Mouse (Mus musculus): ENCODE data around the gene Hcn1. TPM values are rescaled to one million over a fixed set of nuclear protein-coding genes. Genes with fewer than 3 reads are reported as not detected.

Hcn1 gene
- polyA plus RNA-seq, 1 experiment from 2014 or later, result 0.33 TPM

DNA sequence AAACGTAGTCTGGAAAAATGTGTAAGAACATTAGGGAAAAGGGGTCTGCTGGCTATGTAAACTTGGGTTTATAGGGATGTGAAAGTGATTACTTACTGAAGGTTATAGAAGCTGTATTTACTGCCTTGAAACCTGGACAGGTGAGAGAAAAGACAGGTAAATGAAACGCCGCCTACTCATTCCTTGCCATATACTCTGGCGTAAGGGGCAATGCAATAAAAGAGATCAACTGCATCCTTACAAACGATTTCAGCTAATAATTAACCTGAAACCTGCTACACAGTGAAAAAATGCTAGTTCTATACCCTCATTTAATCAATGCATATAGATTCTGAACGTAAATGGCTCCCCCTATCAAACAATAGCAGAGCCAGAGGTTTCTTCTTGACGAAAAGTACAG is 17.4 kb downstream of the Hcn1 start:
- ATAC-seq (ENCODE audit: low FRiP score, low read depth), result no peak
- WGBS, result 85% methylated on average over 7 of the region's 7 CpGs
- no peak overlapping the region for H3K4me2 ChIP-seq (replicated peaks)
- no peaks in the 10 kb centered on the region for H3K36me3 ChIP-seq
- no peaks in the 10 kb centered on the region for H3K4me1 ChIP-seq
- H3K27me3 ChIP-seq (replicated peaks), result no peaks in the 10 kb centered on the region
- no peak overlapping the region for H3K4me3 ChIP-seq
- no peak overlapping the region for H3K9ac ChIP-seq
- H3K27ac ChIP-seq, result no peak overlapping the region
- no peaks in the 10 kb centered on the region for H3K9me3 ChIP-seq

DNA sequence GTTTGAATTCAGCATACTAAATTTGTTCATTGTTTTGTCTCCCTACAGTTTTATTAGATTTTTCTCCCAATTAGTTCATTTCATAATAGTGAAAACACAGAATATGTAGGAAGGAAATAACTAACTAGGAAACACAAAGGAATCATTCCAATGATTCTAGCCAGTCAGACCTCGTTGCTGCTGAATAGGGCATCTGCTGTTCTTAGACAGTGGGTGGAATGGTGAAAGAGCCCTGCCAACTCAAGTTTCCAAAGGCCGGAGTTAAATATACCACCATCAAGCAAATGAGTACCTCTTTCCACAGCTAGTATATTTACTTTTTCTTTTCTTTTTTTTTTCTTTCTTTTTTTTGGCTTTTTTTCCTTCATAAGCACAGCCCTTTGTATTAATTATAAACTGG is 55.4 kb downstream of the Hcn1 start:
- WGBS, result 72% methylated on average over 2 of the region's 2 CpGs
- no peaks in the 10 kb centered on the region for H3K27me3 ChIP-seq (replicated peaks)
- ATAC-seq (ENCODE audit: low FRiP score, low read depth), result no peak

DNA sequence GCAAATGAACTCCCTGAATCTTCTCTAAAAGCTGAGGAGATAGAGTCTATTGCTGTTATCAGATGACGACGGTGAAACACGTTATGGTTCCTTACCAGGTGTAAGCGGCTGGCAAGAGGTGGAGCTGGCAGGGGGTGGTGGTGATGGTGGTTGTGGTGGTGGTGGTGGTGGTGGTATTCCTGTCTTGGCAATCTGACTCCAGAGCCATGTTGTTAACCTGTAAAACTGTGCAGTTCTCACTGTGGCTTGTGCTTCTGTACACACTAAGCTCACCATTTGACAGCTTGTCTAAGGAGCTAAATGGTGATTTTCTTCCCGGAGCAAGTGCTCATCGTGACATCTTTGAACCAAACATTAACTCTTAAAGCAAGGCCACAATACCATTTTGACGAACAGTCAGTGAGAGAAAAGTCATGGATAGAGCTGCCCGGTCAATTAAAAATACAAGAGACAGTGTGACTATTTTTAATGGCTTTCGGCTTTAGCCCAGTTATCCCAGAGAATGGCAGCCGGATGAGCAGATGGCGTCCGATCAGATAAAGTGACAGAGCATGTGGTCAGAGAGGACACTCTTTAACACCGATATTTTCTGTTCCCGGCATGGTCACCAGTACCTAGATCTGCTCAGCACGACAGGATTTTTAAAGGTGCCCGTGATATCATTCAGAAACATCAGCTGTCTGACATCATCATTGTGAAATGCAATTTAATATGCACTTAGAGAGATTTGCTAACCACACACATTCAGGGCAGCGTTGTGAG is 56.5 kb downstream of the Hcn1 start:
- no peaks in the 10 kb centered on the region for H3K27me3 ChIP-seq (replicated peaks)
- H3K36me3 ChIP-seq, result no peaks in the 10 kb centered on the region
- H3K4me3 ChIP-seq, result no peak overlapping the region
- 0 out of 2 replicates have a peak, but pooled peaks have one; percentile 56 for ATAC-seq (ENCODE audit: low FRiP score, low read depth)
- H3K4me2 ChIP-seq (replicated peaks), result no peak overlapping the region
- H3K9ac ChIP-seq, result no peak overlapping the region
- 85% methylated on average over 17 of the region's 17 CpGs for WGBS
- no peaks in the 10 kb centered on the region for H3K9me3 ChIP-seq
- H3K4me1 ChIP-seq, result no peaks in the 10 kb centered on the region
- H3K27ac ChIP-seq, result no peak overlapping the region

More for the DNA sequence above, 55.4 kb downstream of the Hcn1 start:
- H3K9ac ChIP-seq, result no peak overlapping the region
- H3K27ac ChIP-seq, result no peak overlapping the region
- H3K4me2 ChIP-seq (replicated peaks), result no peak overlapping the region
- H3K9me3 ChIP-seq, result no peaks in the 10 kb centered on the region
- H3K4me3 ChIP-seq, result no peak overlapping the region
- H3K4me1 ChIP-seq, result no peaks in the 10 kb centered on the region
- H3K36me3 ChIP-seq, result no peaks in the 10 kb centered on the region

DNA sequence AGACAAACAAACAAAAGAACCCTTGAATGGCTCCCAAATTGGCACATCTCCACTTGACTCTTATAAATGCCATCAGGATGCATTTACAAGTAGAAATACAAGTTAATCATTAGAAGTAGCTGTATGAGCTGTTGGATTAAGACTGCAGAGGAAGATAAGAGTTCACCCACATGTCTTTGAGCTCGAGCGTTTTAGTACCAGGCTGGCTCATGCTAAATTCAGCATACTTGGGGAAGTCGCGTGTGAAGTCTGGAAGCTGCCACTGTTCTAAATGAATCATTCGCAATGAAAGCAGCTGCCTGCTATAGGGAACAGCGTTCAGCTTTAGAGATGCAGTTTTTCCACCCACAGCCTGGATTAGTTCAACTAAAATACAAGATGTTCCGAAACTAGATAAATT is 57.4 kb downstream of the Hcn1 start:
- Histone ChIP-seq H3K27ac (no peak overlapping the region), H3K36me3 (no peaks in the 10 kb centered on the region), H3K27me3 (replicated peaks) (no peaks in the 10 kb centered on the region), H3K4me2 (replicated peaks) (no peak overlapping the region), H3K4me3 (no peak overlapping the region), H3K9me3 (no peaks in the 10 kb centered on the region), H3K4me1 (no peaks in the 10 kb centered on the region), H3K9ac (no peak overlapping the region)
- ATAC-seq (ENCODE audit: low FRiP score, low read depth), result no peak
- WGBS, result 82% methylated on average over 7 of the region's 7 CpGs

DNA sequence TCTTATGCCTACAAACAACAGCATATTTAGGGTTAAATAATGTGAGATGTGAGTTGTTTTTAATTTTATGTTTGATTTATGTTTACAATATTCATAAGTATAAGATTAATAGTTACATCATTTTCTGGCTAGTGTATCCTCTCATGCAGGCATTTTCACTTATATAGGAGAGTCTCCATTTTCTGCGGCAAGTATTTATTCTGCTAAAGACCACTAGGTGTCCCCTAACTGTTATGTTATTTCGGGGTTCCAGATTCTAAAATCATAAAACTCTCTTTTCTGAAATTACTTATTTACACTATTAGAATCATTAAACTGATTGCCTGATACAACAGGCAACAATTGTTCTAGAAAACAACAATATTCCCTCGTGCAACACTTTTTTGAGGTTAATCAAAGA is 60.5 kb downstream of the Hcn1 start:
- Histone ChIP-seq H3K27me3 (replicated peaks) (no peaks in the 10 kb centered on the region), H3K27ac (no peak overlapping the region), H3K36me3 (no peaks in the 10 kb centered on the region), H3K9ac (no peak overlapping the region), H3K4me2 (replicated peaks) (no peak overlapping the region), H3K9me3 (no peaks in the 10 kb centered on the region), H3K4me3 (no peak overlapping the region), H3K4me1 (no peaks in the 10 kb centered on the region)
- no peak for ATAC-seq (ENCODE audit: low FRiP score, low read depth)
- 74% methylated on average over 3 of the region's 3 CpGs for WGBS

DNA sequence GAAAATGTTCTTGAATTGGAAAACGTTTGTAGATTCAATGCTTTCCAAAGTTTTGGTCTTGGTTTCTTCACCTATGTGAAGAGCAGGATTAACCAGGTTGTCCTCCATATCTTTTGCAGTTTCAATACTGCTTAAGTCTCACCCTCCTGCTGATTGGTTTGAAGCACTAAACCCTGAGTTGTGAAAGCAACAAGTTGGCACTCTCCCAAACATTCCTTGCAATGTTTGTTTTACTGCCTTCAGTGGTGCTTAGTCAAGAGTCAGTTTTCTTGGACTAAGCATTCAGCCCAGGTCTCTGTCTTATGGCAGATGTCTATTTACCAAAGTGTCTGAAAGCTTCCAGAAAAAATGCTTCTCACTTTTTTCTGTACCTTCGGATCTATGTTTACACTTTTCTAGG is 67.2 kb downstream of the Hcn1 start:
- no peak overlapping the region for H3K27ac ChIP-seq
- H3K9ac ChIP-seq, result no peak overlapping the region
- 60% methylated on average over 2 of the region's 2 CpGs for whole genome bisulfite sequencing
- no peaks in the 10 kb centered on the region for H3K4me1 ChIP-seq
- no peaks in the 10 kb centered on the region for H3K9me3 ChIP-seq
- no peaks in the 10 kb centered on the region for H3K27me3 ChIP-seq (replicated peaks)
- ATAC-seq (ENCODE audit: low FRiP score, low read depth), result no peak
- H3K4me2 ChIP-seq (replicated peaks), result no peak overlapping the region
- H3K4me3 ChIP-seq, result no peak overlapping the region
- H3K36me3 ChIP-seq, result no peaks in the 10 kb centered on the region

DNA sequence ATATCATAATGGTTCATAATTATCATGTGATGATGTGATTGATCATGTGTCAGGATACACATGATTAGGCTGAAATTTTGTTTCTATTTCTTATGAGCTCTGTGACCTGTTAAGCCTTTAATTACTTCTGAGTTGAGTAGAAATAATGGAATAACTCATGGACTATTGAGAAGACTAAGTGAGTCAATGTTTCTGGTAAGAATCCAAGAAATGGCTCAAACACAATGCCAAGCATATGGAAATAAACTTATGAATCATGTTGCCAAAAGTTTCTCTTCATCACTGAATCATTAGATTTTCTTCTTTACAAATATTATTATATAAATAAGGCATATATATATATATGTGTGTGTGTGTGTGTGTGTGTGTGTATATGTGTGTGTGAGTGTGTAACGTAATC is 69.7 kb downstream of the Hcn1 start:
- no peak for ATAC-seq (ENCODE audit: low FRiP score, low read depth)
- Histone ChIP-seq H3K9ac (no peak overlapping the region), H3K9me3 (no peaks in the 10 kb centered on the region), H3K4me2 (replicated peaks) (no peak overlapping the region), H3K27me3 (replicated peaks) (no peaks in the 10 kb centered on the region), H3K36me3 (no peaks in the 10 kb centered on the region), H3K4me3 (no peak overlapping the region), H3K4me1 (no peaks in the 10 kb centered on the region), H3K27ac (no peak overlapping the region)
- 100% methylated on average over 1 of the region's 1 CpGs for WGBS

DNA sequence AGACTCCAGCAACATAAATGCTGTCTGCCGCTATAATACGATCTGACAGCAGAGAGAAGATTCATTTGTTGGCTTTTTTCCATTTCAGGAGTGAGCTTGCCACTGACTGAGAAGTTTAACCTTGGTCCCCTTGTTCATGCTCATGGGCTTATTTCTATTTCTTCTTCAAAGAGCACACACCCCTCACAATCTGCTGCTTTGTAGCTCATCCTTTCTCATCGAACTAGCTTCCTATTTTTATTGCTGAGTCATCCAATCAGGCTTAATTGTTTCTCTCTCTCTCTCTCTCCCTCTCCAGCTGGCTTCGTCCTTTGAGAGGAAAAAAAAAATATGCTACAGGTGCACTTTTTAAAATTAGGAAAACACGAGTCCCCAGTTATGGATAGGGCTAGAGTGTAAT is 74.3 kb downstream of the Hcn1 start:
- Histone ChIP-seq H3K36me3 (no peaks in the 10 kb centered on the region), H3K9me3 (no peaks in the 10 kb centered on the region), H3K4me3 (no peak overlapping the region), H3K27ac (no peak overlapping the region), H3K27me3 (replicated peaks) (no peaks in the 10 kb centered on the region), H3K4me1 (no peaks in the 10 kb centered on the region), H3K9ac (no peak overlapping the region), H3K4me2 (replicated peaks) (no peak overlapping the region)
- ATAC-seq (ENCODE audit: low FRiP score, low read depth), result no peak
- WGBS, result 78% methylated on average over 5 of the region's 5 CpGs

DNA sequence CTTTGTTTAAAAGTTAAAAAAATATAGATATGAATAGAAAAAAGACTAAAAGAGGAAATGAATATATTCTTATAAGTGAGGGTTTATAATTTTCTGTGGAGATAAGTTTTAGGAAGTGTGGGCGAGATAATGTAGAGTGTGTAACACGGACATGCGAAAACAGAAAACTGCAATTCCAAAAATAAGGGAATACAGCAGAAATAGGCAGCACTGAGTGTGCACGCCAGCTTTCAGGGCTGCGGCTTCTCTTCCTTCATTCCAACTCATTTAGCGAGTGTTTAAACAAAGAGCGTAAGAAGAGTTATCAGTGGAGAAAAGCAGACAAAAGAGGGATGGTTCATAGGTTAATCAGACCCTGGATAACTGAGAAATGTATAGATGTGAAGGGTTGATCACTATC is 85.5 kb downstream of the Hcn1 start:
- Histone ChIP-seq H3K9me3 (no peaks in the 10 kb centered on the region), H3K4me2 (replicated peaks) (no peak overlapping the region), H3K27ac (no peak overlapping the region), H3K4me3 (no peak overlapping the region), H3K27me3 (replicated peaks) (no peaks in the 10 kb centered on the region), H3K9ac (no peak overlapping the region), H3K36me3 (no peaks in the 10 kb centered on the region), H3K4me1 (no peaks in the 10 kb centered on the region)
- no peak for ATAC-seq (ENCODE audit: low FRiP score, low read depth)
- 91% methylated on average over 7 of the region's 7 CpGs for WGBS

DNA sequence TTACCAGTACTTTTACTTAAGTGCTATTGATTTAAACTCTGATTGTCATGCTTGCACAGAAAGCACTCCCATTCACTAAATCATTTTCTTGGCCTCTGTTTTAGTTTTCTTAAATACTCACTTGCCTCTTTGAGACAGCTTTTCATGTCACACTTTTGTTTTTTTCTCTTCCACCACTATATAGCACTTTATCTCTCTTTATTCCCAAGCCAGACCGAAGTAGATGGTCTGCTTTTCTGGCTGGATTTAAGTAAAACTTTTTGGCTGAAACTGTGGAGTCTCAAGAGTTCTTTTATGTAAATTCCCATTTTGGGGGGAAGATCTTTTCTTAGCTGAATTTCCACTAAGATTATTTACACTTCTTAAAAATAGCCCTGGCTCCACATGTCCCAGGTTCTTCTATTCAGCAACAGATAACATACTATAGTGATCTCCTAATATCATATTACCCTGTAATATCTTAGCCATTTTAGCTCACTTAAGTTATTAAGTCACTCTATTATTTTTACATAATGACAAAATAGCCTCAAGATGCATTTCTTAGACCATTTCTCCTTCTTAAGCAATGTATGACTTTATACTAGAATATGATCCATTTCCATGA is 92.7 kb downstream of the Hcn1 start:
- no peak overlapping the region for H3K9ac ChIP-seq
- H3K4me1 ChIP-seq, result no peaks in the 10 kb centered on the region
- 86% methylated on average over 1 of the region's 1 CpGs for WGBS
- H3K27ac ChIP-seq, result no peak overlapping the region
- H3K4me2 ChIP-seq (replicated peaks), result no peak overlapping the region
- no peaks in the 10 kb centered on the region for H3K9me3 ChIP-seq
- no peaks in the 10 kb centered on the region for H3K36me3 ChIP-seq
- H3K27me3 ChIP-seq (replicated peaks), result no peaks in the 10 kb centered on the region
- ATAC-seq (ENCODE audit: low FRiP score, low read depth), result no peak
- no peak overlapping the region for H3K4me3 ChIP-seq

DNA sequence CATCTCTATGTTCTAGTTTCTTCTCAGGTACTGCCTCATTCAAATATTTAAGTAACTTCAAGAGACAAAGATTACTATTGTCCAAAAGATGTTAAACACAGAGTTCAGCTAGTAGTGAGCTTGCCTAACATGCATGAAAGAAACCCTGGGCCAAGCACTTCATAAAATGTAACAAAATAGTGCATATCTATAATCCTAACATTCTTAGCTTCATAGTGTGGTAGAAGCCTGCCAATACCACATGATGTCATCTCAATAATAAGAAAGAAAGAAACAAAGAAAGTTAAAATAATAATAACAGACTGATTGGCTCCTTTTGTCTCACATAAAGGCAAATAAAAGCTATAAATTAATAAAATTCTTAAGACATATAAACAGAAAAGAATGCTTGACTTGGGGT is 103.5 kb downstream of the Hcn1 start:
- H3K4me2 ChIP-seq (replicated peaks), result no peak overlapping the region
- H3K27ac ChIP-seq, result no peak overlapping the region
- H3K9me3 ChIP-seq, result no peaks in the 10 kb centered on the region
- H3K9ac ChIP-seq, result no peak overlapping the region
- no peak overlapping the region for H3K4me3 ChIP-seq
- no peaks in the 10 kb centered on the region for H3K4me1 ChIP-seq
- H3K27me3 ChIP-seq (replicated peaks), result no peaks in the 10 kb centered on the region
- ATAC-seq (ENCODE audit: low FRiP score, low read depth), result no peak
- H3K36me3 ChIP-seq, result no peaks in the 10 kb centered on the region

DNA sequence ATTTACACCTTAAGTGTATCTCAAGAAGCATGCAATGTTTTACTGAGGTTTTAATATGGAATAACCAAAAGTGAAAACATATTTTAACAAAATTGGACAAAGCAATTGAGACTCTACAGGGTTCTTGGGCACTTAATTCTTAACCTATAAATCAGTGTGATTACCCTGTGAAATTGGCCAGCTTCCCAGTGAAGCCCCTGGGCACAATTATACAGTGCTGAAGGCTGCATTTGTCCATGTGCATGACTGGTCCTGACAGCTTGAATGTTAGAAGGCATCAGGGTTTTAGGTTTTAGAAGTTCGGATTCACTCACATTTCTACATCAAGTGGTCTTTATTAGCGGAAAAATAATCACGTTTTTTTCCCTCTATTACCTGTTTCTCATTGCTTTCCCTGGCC is 103.9 kb downstream of the Hcn1 start:
- H3K4me2 ChIP-seq (replicated peaks), result no peak overlapping the region
- ATAC-seq (ENCODE audit: low FRiP score, low read depth), result peak; percentile 91
- H3K4me3 ChIP-seq, result no peak overlapping the region
- H3K27me3 ChIP-seq (replicated peaks), result no peaks in the 10 kb centered on the region
- no peaks in the 10 kb centered on the region for H3K36me3 ChIP-seq
- H3K4me1 ChIP-seq, result no peaks in the 10 kb centered on the region
- WGBS, result 62% methylated on average over 3 of the region's 3 CpGs
- H3K9ac ChIP-seq, result no peak overlapping the region
- no peak overlapping the region for H3K27ac ChIP-seq
- H3K9me3 ChIP-seq, result no peaks in the 10 kb centered on the region

DNA sequence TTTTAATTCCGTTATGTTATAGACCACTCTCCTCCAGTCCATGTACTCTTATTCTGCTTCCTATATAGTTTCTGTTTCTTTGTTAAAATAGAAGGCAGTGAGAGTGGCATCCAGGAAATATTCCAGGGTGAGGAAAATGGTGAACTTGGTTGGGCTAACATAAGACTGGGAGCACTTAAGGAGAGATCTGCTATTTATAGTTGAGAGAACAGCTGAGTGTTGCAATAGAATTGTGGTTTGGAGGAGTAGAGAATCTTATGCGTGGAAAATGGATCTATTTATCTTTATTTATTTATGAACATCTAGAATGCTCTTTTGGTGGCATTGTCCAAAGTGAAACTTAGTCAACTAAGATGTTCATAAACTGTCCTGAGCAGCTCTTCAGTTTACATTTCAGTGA is 104.4 kb downstream of the Hcn1 start:
- no peak for ATAC-seq (ENCODE audit: low FRiP score, low read depth)
- 80% methylated on average over 2 of the region's 2 CpGs for WGBS
- Histone ChIP-seq H3K27me3 (replicated peaks) (no peaks in the 10 kb centered on the region), H3K4me1 (no peaks in the 10 kb centered on the region), H3K27ac (no peak overlapping the region), H3K9ac (no peak overlapping the region), H3K36me3 (no peaks in the 10 kb centered on the region), H3K4me2 (replicated peaks) (no peak overlapping the region), H3K4me3 (no peak overlapping the region), H3K9me3 (no peaks in the 10 kb centered on the region)

Measured in neural tube, embryonic 12.5 days (tissue).